Mouse (Mus musculus) adrenal gland, postnatal 4 days (tissue): ENCODE results near the gene Tekt4. TPM values are rescaled to one million over a fixed set of nuclear protein-coding genes. Genes with fewer than 3 reads are reported as not detected.

ENCODE experiments used
- total RNA-seq, 2 experiments: library from RNA; stranded (reverse); gene quantifications; 2 replicates each; pipeline ENCODE4 v1.2.3; 2021

Tekt4 gene
- total RNA-seq, 2 experiments from 2014 or later, result not detected

Other genes with a start within 250 kb of the Tekt4 start
- 10 to 100 TPM; 39.0 to 40.6 TPM for gene Gnptg, start 214.5 kb upstream of the Tekt4 start, total RNA-seq
- gene Tsr3, start 214.4 kb upstream of the Tekt4 start, total RNA-seq, result 10 to 100 TPM; 35.6 to 36.5 TPM
- gene Baiap3, start 198.3 kb upstream of the Tekt4 start, total RNA-seq, result 10 to 100 TPM; 24.4 to 30.7 TPM
- gene Ube2i, start 180.0 kb upstream of the Tekt4 start, total RNA-seq, result 100 to 1,000 TPM; 371 to 391 TPM
- 1 to 10 TPM; 2.4 to 4.6 TPM for gene Prss34, start 156.2 kb upstream of the Tekt4 start, total RNA-seq
- not detected for gene Prss28, start 146.0 kb upstream of the Tekt4 start, total RNA-seq
- gene Prss29, start 136.0 kb upstream of the Tekt4 start, total RNA-seq, result not detected
- 1 to 10 TPM; 3.3 to 6.7 TPM for gene Tpsab1, start 109.1 kb upstream of the Tekt4 start, total RNA-seq
- 10 to 100 TPM; 10.3 to 19.6 TPM for gene Tpsb2, start 88.3 kb upstream of the Tekt4 start, total RNA-seq
- gene Tpsg1, start 85.3 kb upstream of the Tekt4 start, total RNA-seq, result under 1 TPM in 1 of 2 experiments, not detected in 1; 0.56 TPM
- 10 to 100 TPM; 64.1 to 65.3 TPM for gene Cacna1h, start 20.8 kb upstream of the Tekt4 start, total RNA-seq
- gene Sstr5, start 42.7 kb downstream of the Tekt4 start, total RNA-seq, result under 1 TPM; 0.14 to 0.22 TPM
- 1 to 10 TPM; 2.4 TPM for gene Sox8, start 116.1 kb downstream of the Tekt4 start, total RNA-seq
- gene Lmf1, start 124.5 kb downstream of the Tekt4 start, total RNA-seq, result 10 to 100 TPM; 32.4 to 34.3 TPM